Mouse (Mus musculus): ENCODE data around the gene Sh3kbp1. TPM values are rescaled to one million over a fixed set of nuclear protein-coding genes. Genes with fewer than 3 reads are reported as not detected.

The Sh3kbp1 gene
- total RNA-seq, 2 experiments from 2014 or later, result 23.1 to 27.2 TPM

DNA sequence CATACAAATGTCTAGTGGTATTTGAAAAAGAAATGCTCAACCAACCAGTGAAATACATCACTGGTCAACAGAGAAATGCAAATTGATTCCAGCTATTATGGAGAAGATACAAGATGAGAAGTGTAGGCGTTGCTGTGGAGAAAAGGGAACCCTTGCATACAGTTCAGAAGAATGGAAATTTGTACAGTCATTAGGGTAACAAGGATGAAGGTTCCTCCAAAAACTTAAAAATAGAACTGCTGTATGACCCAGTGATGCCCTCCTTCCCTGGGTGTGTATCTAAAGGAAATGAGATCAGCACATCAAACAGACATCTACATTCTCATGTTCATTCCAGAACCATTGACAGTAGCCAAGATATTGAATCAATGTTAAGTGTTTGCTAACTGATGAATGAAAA lies 110.3 kb downstream of the Sh3kbp1 start:
- DNase-seq, result no peak

DNA sequence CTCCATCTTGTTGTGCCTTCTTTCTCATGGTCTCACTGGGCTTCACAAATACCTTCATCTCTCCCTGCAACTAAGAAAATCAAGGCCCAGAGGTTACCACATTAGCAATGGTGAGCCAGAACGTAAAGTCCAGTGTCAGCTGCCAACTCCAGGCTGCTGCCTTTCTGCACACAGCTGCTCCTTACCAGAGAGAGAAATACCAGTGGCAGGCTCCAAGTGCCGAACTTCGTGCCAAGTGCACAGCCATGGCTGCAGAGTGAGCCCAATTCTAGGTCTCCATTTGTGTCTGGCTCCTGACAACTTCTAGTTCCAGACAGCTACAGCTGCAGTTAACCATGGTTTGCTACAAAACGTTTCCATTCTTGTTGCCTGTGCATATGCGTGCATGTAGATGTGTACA lies 117.0 kb downstream of the Sh3kbp1 start:
- DNase-seq, result peak in 1 of 2 experiments; percentile 6

DNA sequence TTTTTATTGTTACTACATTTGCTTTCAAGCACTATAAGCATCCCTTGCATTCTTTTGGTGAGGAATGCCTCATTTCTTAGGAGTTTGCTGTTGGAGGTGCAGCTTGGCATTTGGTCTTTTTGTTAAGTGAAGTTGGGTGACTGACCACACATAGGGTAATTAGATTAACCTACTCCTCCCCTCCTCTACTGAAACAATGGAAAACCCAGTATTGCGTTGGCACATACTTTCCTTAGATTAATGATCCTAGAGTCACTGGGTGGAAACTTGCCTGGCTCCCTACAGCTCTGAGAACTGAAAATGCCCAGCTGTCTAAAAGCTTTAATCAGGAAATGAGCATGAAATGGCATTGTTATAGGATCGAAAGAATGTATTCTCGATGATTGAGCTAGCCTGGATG lies 117.5 kb downstream of the Sh3kbp1 start:
- DNase-seq, result no peak

DNA sequence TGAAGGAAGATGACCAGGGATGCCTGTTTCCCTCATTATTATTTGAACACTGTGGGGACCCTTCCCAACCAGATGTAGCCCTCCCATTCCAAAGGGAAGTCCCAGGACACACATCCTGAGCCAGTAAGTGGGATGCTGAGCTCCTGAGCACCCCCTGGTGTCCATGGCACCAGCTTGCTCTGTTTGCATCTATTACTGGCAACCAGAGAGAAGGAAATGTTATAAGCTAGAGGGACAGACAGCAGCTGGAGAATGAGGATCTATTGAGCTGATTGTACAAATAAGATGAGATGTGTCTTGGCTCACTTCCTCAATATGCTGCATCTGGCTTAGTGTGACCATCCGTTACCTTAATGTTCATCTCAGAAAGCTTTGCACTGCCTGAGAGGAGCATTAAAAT lies 124.8 kb downstream of the Sh3kbp1 start:
- DNase-seq, result peak; percentile 17 to 41

DNA sequence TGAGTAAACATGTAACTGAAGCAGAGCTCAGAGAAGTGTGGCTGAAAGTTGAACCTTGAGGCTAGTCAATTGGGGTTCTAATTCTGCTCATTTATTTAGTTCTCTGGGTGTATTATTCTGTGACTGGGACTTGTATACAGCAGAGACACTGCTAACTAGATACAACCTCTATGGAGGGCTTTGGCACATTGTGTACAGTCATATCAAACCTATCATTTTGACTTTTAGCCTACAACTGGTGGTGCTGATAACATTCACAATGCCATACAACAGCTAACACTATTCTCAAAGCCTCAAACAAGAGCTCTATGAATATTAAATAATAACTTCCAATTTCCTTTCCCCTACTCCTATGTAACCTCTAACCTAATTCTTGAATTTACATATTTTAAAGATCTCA lies 129.2 kb downstream of the Sh3kbp1 start:
- no peak for DNase-seq

DNA sequence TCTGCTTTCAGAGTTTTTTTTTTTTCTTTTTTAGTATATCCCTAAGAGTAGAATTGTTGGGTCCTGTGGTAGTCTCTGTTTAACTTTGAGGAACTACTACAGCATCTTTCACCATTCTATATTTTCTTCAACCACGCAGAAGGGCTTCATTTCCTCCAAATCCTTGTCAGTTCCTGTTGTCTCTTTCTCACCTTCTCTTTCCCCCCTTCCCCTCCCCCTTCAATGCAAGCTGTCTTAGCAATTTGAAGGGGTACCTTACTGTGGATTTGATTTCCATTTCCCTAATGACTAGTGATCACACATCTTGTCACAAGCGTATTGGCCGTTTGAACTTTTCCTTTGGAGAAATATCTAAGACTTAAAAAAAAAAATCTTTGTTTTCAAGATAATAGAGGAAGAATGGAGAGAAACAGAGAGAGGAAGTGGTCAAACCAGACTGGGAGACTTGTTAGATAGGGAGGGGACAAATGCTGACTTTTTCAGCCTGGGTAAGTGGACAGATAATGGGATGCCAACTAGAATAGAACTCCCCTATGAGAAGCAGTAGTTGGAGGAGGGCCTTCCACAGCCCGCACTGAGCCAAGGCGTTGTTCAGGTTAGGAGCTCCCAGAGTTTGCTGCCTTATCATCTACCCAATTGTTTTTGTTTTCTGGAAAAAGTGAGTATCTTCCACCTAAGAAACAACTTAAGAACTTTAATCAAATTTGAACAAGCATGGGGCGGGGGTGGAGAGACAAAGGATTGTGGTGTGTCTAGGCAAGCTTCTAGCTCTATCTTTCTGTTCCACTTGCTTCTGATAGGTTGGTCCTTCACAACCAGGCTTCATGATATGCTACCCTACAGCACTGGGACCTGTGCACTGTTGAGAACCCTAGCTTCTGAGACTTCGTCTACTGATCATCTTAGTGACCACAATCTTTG lies 130.1 kb downstream of the Sh3kbp1 start:
- no peak for DNase-seq

DNA sequence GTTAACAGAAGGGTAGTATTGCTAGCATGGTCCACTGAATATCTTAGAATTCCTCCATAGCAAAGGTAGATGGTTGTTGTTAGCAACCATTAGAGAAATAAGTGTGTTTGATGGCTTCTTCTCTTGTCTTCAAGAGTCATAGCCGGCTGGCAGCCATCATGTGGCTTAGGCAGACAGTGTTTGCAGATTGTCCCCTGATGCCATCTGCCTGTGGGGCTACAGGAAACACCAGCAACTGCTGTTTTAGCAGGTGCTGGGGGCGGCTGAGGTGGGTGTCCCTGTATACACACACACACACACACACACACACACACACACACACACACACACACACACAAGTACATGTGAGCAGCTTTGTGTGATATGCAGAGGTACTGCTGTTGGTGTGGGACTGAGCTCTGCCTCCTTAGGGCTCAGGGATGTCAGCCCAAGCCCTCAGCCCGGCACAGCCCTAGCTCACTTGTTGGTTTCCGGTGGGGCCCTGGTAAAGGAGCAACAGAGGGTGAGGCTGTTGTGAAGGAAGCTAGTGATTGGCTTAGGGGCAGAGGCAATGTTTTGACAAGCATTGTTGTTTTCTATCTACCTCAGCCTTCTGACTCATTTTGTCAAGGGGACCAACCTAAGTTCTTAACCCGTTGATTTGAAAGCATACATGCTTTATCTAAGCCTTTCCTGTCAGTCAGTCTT lies 130.9 kb downstream of the Sh3kbp1 start:
- DNase-seq, result no peak

DNA sequence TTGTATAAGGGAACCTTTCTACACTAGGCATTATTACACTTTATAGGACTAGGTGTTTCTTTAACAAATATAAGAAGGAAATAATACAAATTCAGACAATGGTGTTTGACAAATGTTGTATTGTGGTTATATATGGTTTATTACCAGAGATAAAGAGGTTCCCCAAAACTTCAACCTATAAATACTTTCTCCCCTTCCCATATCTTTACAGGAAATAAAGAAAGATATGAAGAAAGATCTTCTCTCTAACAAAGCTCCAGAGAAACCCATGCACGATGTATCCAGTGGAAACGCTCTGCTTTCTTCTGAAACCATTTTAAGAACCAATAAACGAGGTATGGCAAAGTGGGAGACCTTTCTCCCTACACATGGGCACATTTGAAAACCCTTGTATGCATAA lies 136.7 kb downstream of the Sh3kbp1 start:
- DNase-seq, result no peak

DNA sequence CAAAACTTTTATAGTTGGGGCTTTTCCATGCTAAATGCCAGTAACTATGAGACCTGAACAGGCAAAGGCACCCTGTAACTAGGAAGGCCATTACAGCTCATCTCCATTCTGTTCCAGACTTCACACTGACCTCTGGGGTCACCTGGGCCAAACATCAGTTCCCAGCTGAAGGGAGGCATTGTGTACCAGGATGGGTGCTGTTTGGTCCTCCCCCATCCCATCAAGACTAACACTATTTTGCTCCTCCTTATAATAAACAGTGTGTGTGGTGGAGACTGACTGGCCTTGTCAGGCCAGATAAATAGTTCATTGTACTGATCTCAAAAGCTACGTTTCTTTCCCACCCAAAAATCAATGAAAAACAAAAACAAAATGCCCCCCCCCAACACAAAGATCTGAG lies 138.8 kb downstream of the Sh3kbp1 start:
- DNase-seq, result no peak

DNA sequence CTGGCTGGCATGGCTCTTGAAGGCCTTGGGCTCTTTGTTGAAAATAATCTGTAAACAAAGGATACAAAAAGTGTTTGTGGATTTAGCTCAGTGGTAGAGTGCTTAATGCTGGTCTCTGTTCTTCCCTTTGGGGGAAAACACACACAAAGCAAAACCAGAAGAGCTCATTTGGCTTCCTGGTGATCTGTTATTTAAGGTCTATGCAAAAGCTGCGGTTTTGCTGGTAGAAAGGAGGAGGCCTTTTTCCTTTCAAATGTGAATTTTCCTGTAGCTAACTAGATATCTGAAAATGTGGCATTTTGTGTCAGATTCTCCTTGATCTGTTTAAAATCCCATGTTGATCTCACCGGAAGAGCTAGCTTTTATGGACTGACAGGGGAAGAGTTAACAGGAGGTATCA lies 141.9 kb downstream of the Sh3kbp1 start:
- DNase-seq, result no peak

DNA sequence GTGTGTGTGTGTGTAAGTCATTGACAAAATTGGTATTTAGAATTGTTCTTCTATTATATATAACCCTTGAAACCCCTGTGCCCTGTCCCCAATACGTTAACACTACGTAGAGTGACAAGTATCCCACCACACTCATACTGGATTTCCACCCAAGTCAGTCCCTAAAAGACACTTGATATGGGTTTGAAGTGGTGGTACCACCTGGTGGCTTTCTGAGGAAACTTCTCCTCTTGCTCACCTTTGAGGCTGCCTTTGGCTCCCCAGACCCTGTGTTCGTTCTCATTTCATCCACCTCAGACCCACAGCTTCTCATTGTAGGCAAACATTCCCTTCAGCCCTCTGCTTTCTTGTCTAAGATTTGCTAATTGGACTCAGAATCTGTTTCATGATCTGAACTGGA lies 142.7 kb downstream of the Sh3kbp1 start:
- no peak for DNase-seq

DNA sequence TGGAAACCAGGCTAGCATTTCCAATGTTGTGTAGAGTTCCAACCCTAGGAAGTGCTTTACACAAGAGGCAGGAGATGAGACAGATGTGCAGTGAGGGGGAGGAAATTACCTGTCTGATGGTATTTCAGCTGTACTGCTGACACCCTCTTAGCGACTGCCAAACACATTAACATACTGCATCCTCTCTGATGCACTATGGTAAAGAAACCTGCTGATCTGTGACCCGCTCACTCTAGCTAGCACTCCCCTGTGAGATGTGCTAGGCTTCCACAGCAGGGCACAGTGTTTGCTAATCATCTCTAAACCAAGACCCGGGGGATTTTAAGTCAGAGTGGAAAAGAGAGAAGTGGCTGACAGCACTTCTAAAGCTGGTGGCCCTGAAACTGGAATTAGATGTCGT lies 145.1 kb downstream of the Sh3kbp1 start:
- DNase-seq, result no peak

DNA sequence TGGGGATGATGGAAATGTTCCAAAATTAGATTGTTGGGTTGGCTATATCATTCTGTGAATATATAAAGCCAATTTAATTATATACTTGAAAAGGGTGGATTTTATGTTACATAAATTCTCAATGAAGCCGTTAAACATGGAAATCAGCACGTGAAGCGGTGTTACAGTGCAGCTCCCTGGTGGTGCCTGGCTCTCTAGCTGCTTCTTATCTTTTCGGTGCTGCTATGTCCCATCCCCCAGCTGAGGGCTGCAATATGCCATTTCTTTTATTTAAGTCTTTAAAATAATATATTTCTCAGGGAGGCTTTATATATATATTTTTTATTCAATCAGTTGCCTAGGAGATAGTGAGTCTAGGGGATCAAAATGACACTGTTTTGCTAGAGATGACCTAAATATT lies 148.0 kb downstream of the Sh3kbp1 start:
- no peak for DNase-seq

DNA sequence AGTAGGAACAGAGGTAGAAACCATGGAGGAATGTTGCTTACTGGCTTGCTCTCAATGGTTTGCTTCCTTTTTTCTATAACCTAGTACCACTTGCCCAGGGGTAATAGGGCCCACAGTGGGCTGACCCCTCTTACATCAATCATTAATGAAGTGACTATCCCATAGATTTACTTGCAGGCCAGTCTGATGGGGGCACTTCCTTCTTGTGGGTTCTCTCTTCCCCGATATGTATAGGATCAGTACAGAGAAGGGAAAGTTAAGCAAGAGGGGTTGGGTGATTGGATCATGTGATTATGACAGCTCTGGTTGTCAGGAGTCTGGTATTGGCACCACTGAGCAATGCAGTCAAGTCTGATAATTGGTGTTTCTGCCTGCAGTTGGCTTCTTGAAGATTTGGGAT lies 151.7 kb downstream of the Sh3kbp1 start:
- DNase-seq, result no peak

DNA sequence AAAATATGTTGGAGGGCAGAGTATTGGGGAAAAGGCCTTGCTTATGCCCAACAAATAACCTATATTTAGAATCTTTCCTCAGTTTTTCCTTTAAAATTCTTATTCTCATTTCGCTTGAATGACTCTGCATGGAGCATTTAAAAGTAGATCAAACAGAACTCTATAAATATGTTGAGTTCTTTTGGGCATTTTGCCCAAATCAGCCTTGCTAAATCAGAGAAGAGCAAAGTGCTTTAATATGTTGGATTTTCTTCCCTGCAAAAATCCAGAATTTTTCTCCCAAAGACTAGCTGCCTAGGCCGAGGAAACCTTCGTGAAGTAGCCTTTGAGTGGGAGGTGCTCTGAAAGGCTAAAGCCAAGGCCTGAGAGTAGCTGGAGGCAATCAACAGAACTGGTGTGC lies 163.4 kb downstream of the Sh3kbp1 start:
- DNase-seq, result no peak

DNA sequence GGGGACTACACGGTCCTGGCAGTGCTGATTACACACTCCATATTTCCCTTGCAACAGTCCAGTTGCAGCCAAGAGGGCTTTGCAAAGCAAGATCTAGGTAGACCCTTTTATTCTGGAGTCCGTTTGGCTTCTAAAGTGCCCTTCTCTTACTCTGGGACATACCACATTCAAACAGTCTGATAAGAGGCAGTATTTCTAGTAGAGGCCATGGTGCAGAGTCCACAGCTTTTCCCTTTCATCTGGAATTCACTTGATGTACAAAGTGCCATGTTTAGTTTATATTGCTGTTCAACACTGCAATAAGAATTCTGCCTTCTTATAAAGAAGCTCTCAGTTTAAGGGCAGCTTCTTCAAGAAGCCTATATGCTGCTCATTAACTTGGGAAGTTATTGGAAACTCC lies 168.5 kb downstream of the Sh3kbp1 start:
- no peak for DNase-seq

DNA sequence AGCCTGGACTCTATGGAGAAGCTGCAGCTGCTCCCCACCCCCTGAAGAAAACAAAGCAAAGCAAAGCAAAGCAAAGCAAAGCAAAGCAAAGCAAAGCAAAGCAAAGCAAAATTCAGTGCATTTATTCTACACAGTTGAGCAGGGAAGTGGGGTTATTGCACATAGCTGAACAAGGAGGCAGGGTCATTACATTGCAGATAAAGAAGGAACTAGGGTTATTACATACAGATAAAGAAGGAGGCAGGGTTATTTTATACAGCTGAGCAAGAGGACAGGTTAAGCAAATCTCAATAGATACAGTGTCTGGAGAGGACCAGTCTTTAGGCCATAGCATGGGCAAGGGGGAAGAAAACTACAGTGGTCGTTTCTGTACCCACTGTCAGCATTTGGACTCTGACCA lies 177.3 kb downstream of the Sh3kbp1 start:
- no peak for DNase-seq

DNA sequence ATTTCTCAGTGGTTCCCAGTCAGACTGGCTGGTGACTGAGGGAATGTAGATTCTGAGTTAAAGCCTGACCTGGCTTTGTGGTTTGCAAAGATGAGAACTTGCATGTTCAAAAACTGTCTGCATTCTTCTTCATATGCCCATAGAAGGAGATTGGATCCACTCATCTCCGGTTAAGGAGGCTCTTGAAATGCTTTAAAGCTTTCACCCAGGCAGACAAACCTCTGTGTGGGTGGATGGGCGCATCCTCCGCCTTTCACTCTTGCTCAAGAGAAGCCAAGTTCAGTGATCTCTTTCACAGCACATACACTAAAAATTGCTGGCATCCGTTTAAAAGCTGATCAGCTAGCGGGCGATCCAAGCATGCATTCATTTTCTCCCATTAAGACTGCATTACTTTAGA lies 182.4 kb downstream of the Sh3kbp1 start:
- DNase-seq, result no peak

DNA sequence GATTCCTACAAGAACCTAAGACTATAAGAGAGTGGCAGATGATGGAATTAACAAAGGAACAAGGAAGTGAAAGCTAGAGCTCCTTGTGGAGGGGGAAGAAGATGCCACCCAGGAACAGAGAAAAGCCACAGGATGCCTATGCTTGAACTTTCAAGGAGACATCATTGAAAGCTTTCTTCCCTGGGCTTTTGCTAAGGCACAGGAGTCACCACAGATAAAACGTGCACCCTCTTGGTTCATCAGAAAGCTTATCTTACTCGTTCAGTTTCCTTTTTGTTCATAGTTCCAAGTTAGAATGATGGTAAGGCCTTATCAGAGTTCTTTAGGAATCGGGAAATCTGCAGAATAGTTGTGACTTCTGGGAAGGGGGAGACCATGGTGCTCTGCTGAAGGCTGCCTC lies 183.4 kb downstream of the Sh3kbp1 start:
- DNase-seq, result no peak

DNA sequence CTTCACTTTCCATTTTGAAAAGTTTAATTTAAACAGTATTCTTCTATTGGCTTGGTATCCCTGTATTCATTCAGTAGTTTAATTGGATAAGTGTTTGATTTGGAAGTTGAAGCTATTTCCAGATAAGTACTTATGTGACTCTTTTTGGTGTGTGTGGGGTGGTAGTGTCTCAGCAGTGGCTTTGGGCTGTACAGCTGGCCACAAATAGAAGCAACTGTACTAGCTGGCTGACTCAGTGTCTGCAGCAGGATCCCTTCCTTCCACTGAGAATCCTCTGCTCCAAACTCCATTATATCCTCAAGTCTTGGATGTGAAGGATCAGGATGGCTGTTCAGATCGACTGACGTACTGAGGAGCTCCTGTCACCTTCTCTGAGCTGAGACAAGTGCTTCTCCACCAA lies 190.4 kb downstream of the Sh3kbp1 start:
- DNase-seq, result no peak

DNA sequence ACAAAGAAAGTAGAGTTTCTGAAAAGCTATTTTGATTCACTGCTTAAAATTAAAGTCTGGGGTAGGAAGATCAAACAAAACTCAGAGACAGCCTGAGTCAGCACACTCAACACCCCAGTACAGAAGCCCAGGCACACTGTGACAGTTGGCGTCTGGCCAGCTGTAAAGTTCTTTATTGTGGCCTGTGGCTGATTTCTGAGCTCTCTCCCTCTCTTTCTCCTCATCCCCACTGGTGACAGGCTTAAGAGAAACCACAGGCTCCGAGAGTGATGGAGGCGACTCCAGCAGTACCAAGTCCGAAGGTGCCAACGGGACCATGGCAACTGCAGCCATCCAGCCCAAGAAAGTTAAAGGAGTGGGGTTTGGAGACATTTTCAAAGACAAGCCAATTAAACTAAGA lies 201.1 kb downstream of the Sh3kbp1 start:
- no peak for DNase-seq

DNA sequence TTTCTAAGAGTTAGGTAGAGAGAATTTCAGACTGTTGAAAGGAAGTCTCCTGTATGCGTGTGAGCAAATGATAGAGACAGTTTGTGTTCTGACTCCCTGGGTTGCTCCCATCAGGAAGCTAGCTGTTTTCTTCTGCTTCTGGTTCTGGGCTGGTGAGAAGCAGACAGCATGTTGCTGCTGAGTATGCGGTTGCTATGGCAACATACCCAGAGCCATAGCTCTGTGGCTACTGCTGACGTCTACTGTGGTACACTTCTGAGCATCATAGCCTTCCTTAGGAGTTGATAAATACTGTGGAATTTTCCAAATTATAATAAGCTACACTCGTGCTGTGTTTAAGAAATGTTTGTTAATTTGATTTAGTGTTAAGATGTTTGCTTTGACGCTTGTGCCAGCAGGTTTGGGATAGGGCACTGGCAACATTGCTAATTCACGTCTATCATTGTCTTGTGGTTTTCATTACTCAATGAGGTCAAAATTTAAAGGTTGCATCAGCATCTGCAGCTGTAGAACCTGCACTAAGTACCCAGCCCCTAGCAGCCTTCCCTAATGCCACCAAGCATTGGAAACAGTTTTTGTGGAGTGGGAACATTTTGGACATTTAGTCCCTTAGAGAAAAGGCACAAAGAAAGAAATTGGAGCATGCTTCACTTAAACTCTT lies 202.2 kb downstream of the Sh3kbp1 start:
- no peak for DNase-seq

DNA sequence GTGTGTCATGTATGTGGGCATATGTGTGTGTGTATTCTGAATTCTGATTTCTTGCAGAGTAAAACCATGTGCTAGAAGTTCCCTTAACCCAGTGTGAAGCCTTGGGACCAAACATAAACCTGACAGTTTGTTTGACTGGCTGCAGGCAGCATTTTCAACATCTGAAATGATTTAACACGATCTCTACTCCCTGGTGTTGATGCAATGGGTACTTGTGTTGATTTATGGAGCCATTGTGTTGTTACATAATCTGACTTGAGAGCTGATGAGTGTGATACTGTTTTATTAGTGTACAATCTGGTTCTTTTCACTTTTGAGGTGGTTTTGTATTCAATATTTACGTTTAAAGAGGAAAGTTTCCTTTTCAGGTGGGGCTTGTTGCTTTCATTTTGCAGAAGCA lies 204.1 kb downstream of the Sh3kbp1 start:
- DNase-seq, result no peak
